Mouse (Mus musculus) bone marrow macrophage, adult 2 months (primary cell): Measurements from ENCODE around the gene C1qtnf2. TPM values are rescaled to one million over a fixed set of nuclear protein-coding genes. Genes with fewer than 3 reads are reported as not detected.
A peak's percentile ranks its signal among the peaks of the same experiment; 100 is the strongest.

Experiments used
- H3K27ac ChIP-seq: 2 replicates; pipeline ENCODE4 v1.5.1; 2012; ENCODE audit warnings: low read depth, low read length; ENCODE audit not compliant: insufficient read depth
- H3K4me1 ChIP-seq: 2 replicates; pipeline ENCODE4 v1.6.1; 2012; ENCODE audit warnings: low read length; ENCODE audit not compliant: control insufficient read depth, insufficient read depth
- H3K4me3 ChIP-seq: 2 replicates; pipeline ENCODE4 v1.5.1; 2012; ENCODE audit warnings: mild to moderate bottlenecking, low read length, moderate library complexity; ENCODE audit not compliant: insufficient read depth
- CTCF ChIP-seq: IDR thresholded peaks from 2 replicates; pipeline ENCODE4 v1.5.1; 2012; ENCODE audit warnings: low read depth, mild to moderate bottlenecking, low read length, moderate library complexity
- POLR2A ChIP-seq: IDR thresholded peaks from 2 replicates; pipeline ENCODE4 v1.6.1; 2012; ENCODE audit warnings: mild to moderate bottlenecking, low read depth, low read length, borderline replicate concordance
- polyA plus RNA-seq: library from polyadenylated mRNA; stranded (reverse); fragments of >200 nt; gene quantifications from 2 replicates; pipeline ENCODE4 v1.2.4, GENCODE M21; 2012; ENCODE audit not compliant: missing spikeins, insufficient read depth, insufficient read length

Gene C1qtnf2
- not detected in 2 replicates for polyA plus RNA-seq

- H3K27ac ChIP-seq = no peak within 1 kb of the TSS
- no peak for TF ChIP-seq CTCF
- TF ChIP-seq POLR2A = no peak
- H3K4me1 ChIP-seq = peaks cover 33% of the 10 kb centered on the region
- H3K4me3 ChIP-seq = no peak within 1 kb of the TSS
Observed at GRCm38 (mm10) chr11:43474225-43474774, at the start of gene C1qtnf2. Gene C1qtnf2 (plus strand): TSS chr11:43474276.

- TF ChIP-seq POLR2A (no peak), CTCF (no peak)
- Histone ChIP-seq H3K27ac (no peak overlapping the region), H3K4me1 (peaks cover 10% of the 10 kb centered on the region), H3K4me3 (no peak overlapping the region)
Observed at GRCm38 (mm10) chr11:43424386-43424785, 49.7 kb upstream of the C1qtnf2 start.

- TF ChIP-seq POLR2A (no peak), CTCF (no peak)
- no peak overlapping the region for H3K27ac ChIP-seq
- peak overlapping the region; percentile 73; the same call in 1 of the 2 replicates for H3K4me3 ChIP-seq
- peaks cover 10% of the 10 kb centered on the region for H3K4me1 ChIP-seq
Observed at GRCm38 (mm10) chr11:43425166-43425709, 48.8 kb upstream of the C1qtnf2 start.

GRCm38 (mm10) chr11:43425824-43426413 lies 48.2 kb upstream of the C1qtnf2 start, which contains the start of gene Pttg1:
Gene Pttg1 (minus strand): TSS chr11:43426251.
- Histone ChIP-seq H3K4me1 (peaks cover 10% of the 10 kb centered on the region), H3K27ac (peak within 1 kb of the TSS; percentile 61), H3K4me3 (peak within 1 kb of the TSS; percentile 73)
- TF ChIP-seq POLR2A (no peak), CTCF (no peak)

GRCm38 (mm10) chr11:43426414-43426884 lies 47.6 kb upstream of the C1qtnf2 start:
- Histone ChIP-seq H3K27ac (peak overlapping the region; percentile 61), H3K4me3 (peak overlapping the region; percentile 73), H3K4me1 (peaks cover 10% of the 10 kb centered on the region)
- TF ChIP-seq CTCF (no peak), POLR2A (no peak)

GRCm38 (mm10) chr11:43433254-43434023 lies 40.6 kb upstream of the C1qtnf2 start, which contains the start of gene Slu7:
Gene Slu7 (plus strand): TSS chr11:43433744.
- H3K4me1 ChIP-seq = peaks cover 8% of the 10 kb centered on the region
- H3K4me3 ChIP-seq = peak within 1 kb of the TSS; percentile 93
- H3K27ac ChIP-seq = peak within 1 kb of the TSS; percentile 67
- no peak for TF ChIP-seq CTCF
- 0 out of 2 replicates have a peak, but pooled peaks have one; percentile 3 for TF ChIP-seq POLR2A

- TF ChIP-seq POLR2A = no peak
- no peak for TF ChIP-seq CTCF
- peak overlapping the region; percentile 93 for H3K4me3 ChIP-seq
- H3K4me1 ChIP-seq = peaks cover 8% of the 10 kb centered on the region
- H3K27ac ChIP-seq = peak overlapping the region; percentile 67
Observed at GRCm38 (mm10) chr11:43434024-43434407, 40.1 kb upstream of the C1qtnf2 start.

- Histone ChIP-seq H3K27ac (no peak overlapping the region), H3K4me3 (no peak overlapping the region), H3K4me1 (no peaks in the 10 kb centered on the region)
- TF ChIP-seq POLR2A (no peak), CTCF (no peak)
Observed at GRCm38 (mm10) chr11:43441121-43441520, 33.0 kb upstream of the C1qtnf2 start.

GRCm38 (mm10) chr11:43443183-43443582 lies 30.9 kb upstream of the C1qtnf2 start:
- no peak overlapping the region for H3K4me3 ChIP-seq
- no peaks in the 10 kb centered on the region for H3K4me1 ChIP-seq
- H3K27ac ChIP-seq = no peak overlapping the region
- no peak for TF ChIP-seq CTCF
- TF ChIP-seq POLR2A = no peak

GRCm38 (mm10) chr11:43449916-43450315 lies 24.2 kb upstream of the C1qtnf2 start:
- peaks cover 21% of the 10 kb centered on the region for H3K4me1 ChIP-seq
- H3K4me3 ChIP-seq = no peak overlapping the region
- H3K27ac ChIP-seq = no peak overlapping the region
- TF ChIP-seq POLR2A = no peak
- TF ChIP-seq CTCF = no peak
